Mouse (Mus musculus): ENCODE results near the gene Arntl2.
A peak's percentile ranks its signal among the peaks of the same experiment; 100 is the strongest.

DNA sequence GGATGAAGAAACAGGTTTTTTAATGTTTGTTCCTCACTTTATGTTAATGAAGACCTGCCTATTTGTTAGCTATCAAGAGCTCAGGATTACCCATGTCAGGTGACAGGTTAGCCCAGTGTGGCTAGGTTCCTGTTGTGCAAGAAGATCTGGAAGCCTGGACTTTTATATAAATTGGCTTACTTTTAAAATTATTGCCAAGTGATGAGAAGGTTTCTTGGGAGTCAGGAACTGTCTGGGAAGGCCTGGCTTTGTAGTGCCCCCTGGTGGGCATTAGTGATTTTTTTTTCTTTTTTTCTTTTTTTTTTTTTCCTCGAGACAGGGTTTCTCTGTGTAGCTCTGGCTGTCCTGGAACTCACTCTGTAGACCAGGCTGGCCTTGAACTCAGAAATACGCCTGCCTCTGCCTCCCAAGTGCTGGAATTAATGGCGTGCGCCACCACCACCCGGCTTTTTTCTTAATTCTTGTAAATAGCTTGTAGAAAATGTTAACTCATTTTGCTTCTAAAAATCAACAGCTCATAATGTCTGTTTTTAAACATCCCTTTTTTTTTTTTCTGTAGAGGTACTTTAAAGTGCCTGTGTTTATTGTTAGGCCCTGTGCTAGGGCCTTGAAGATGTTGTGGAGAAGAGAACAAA lies 33.5 kb upstream of the Arntl2 start:
- TF ChIP-seq EP300 (IDR thresholded peaks at IDR 0.05; ENCODE audit: low read depth) = no peak
- peak; percentile 61 for TF ChIP-seq CTCF (IDR thresholded peaks at IDR 0.05; ENCODE audit: low read depth)
